Mouse (Mus musculus): Measurements from ENCODE around the gene Ube2k.

DNA sequence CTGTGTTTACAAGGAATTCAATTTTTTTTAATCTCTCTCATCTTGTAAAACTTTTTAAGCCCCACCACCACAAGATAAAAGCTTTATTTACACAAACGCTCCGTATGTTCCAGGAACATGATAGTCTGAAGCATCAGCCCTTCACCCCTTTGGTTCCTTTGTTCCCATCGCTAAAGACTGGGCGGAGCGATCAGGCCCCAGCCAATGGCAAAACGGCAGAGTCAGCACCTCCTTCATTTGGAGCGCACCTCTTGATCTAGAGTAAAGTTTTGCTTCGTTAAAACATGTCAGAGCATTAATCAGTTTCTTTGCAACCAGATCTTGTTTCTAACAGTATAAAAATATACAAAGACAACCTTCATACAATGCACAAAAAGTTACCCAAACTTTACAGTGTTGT lies 31.2 kb upstream of the Ube2k start:
- TF ChIP-seq CTCF (conservative IDR thresholded peaks at IDR 0.05; ENCODE audit: low read length) = no peak
- no peak for TF ChIP-seq POU5F1 (IDR thresholded peaks at IDR 0.05; ENCODE audit: borderline replicate concordance, low read length)
